Mouse (Mus musculus) midbrain, embryonic 15.5 days (tissue): Measurements from ENCODE around the gene Trpm8. TPM values are rescaled to one million over a fixed set of nuclear protein-coding genes. Genes with fewer than 3 reads are reported as not detected.

Experiments
- ATAC-seq: fragments of 200-750 bp; cut with Nextera tagmentation; replicated peaks from 2 replicates; pipeline ENCODE4 v1.8.0; 2017; ENCODE audit warnings: moderate TSS enrichment
- H3K27ac ChIP-seq: fragments of 300-500 bp; sonication (generic); 2 replicates; pipeline ENCODE4 v1.5.1; 2015; ENCODE audit warnings: mild to moderate bottlenecking, inconsistent platforms
- H3K27me3 ChIP-seq: fragments of 300-500 bp; sonication (generic); replicated peaks from 2 replicates; pipeline ENCODE4 v1.6.1; 2015; ENCODE audit warnings: inconsistent platforms
- H3K36me3 ChIP-seq: fragments of 300-500 bp; sonication (generic); replicated peaks from 2 replicates; pipeline ENCODE4 v1.6.1; 2015; ENCODE audit warnings: inconsistent platforms
- H3K4me1 ChIP-seq: fragments of 300-500 bp; sonication (generic); 2 replicates; pipeline ENCODE4 v1.6.1; 2015; ENCODE audit warnings: inconsistent platforms
- H3K4me2 ChIP-seq: fragments of 300-500 bp; sonication (generic); 2 replicates; pipeline ENCODE4 v1.6.1; 2015; ENCODE audit warnings: inconsistent platforms, mild to moderate bottlenecking, moderate library complexity
- H3K4me3 ChIP-seq: fragments of 300-500 bp; sonication (generic); 2 replicates; pipeline ENCODE4 v1.5.1; 2015; ENCODE audit warnings: mild to moderate bottlenecking, inconsistent platforms
- H3K9ac ChIP-seq: fragments of 300-500 bp; sonication (generic); 2 replicates; pipeline ENCODE4 v1.6.1; 2015; ENCODE audit warnings: mild to moderate bottlenecking, inconsistent platforms
- H3K9me3 ChIP-seq: fragments of 300-500 bp; sonication (generic); 2 replicates; pipeline ENCODE4 v1.6.1; 2016; ENCODE audit warnings: inconsistent platforms
- WGBS: fragments of 180-500 bp; shearing (Covaris S2); methylation state at CpG from one replicate; pipeline ENCODE4 v1.1.7; 2015; ENCODE audit warnings: mixed read lengths; 5-methylcytosine and 5-hydroxymethylcytosine counted together
- polyA plus RNA-seq: library from polyadenylated mRNA; unstranded; fragments of >200 nt; fragmentation: Nextera tagmentation; extraction: Ambion mirVana; gene quantifications from 2 replicates; pipeline ENCODE4 v1.2.1, GENCODE M21; 2015

Gene Trpm8
- polyA plus RNA-seq, 1 experiment from 2014 or later: 0.10 TPM

DNA sequence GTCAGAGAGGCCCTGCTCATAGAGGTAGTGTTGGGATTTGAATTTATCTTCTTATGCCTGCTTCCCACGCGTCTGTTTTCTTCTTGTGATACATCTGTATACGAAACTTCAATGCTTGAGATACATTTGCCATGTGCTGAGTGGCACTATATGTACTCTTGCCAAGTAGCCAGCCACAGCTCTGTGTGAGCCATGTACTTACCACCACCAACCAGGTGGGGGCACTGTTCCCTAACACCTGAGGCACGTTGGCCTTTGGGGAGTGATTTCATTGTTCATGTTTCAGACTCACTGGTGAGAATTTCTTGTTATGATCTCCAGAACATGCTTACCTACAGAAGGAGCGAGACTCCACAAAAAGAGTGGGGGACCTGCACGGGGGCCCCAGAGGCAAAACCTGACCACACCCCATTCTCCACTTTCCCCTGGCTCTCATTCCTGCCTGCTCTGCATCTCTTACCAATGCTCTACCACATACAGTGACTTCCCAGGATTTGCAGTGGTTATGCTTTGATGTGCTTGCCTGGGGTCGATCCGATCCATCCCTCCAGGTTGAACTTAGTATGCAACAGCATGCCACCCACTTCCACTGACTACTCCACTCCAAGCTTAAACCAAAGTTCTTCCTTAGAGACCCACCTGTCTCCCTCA lies 147.3 kb downstream of the Trpm8 start:
- H3K4me2 ChIP-seq: no peak overlapping the region
- H3K36me3 ChIP-seq: no peaks in the 10 kb centered on the region
- H3K27me3 ChIP-seq: no peaks in the 10 kb centered on the region
- no peak overlapping the region for H3K4me3 ChIP-seq
- no peaks in the 10 kb centered on the region for H3K9me3 ChIP-seq
- peak; percentile 55; the same call in 1 of the 2 replicates for ATAC-seq
- H3K4me1 ChIP-seq: peaks cover 8% of the 10 kb centered on the region
- WGBS: 23% methylated on average over 8 of the region's 8 CpGs
- H3K9ac ChIP-seq: no peak overlapping the region
- no peak overlapping the region for H3K27ac ChIP-seq

DNA sequence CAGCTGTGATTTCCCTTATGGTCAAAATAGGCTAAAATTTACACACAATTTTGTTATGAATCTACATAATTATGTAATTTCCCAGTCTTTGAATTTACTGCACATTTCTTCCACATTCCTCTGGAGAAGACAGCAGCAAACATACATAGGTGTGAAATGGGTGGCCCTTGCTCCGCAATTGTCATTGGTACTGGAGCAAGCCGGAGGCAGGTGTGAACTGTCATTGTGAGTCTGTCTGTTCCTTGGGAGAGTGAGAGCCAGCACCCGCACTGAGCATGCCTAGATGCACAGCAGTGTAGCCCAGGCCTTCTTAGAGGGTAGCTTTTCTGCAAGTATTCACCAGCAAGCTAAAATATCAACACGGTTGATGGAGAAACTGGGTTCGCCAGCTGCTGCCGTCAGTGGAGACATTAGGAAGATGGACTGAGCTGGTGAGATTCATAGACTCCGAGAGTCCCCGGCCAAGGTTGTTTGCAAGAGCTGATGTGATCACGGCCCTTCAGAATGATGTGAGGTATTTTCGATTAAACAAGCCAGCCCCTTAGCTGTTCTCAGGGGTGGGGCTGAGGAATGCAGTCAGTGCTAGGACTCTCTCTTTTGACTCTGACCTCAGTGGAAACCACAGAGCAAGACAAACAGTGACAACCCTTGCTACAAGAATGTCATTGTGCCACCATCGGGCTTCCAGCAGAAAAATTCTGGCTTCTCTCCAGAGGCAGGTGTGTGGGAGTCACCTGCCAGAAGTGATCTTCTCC lies 150.7 kb downstream of the Trpm8 start:
- Histone ChIP-seq H3K36me3 (no peaks in the 10 kb centered on the region), H3K4me2 (no peak overlapping the region), H3K4me1 (peaks cover 11% of the 10 kb centered on the region), H3K27me3 (no peaks in the 10 kb centered on the region), H3K9me3 (no peaks in the 10 kb centered on the region), H3K4me3 (no peak overlapping the region), H3K27ac (no peak overlapping the region), H3K9ac (no peak overlapping the region)
- 85% methylated on average over 11 of the region's 11 CpGs for WGBS
- no peak for ATAC-seq

DNA sequence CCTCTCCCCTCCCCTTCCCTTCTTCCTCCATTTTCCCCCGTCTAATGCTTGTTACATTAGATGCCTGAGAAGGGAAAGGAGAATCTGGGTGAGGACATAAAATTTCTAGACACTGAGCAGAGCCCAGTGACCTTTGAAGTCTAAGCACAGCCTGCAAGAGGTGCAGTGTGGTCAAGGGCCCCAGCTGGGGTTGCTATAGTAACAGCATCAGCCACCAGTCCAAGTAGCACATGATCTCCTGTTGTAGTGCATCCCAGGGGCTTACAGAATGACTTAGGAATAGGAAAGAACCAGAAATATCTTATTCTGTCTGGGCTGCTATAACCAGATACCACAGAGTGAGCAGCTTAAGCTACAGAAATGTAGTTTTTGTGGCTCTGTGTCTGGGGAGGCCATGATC lies 152.0 kb downstream of the Trpm8 start:
- H3K4me3 ChIP-seq: no peak overlapping the region
- peaks cover 11% of the 10 kb centered on the region for H3K4me1 ChIP-seq
- peak overlapping the region; percentile 41; the same call in 1 of the 2 replicates for H3K27ac ChIP-seq
- no peak overlapping the region for H3K4me2 ChIP-seq
- 44% methylated on average over 1 of the region's 1 CpGs for WGBS
- no peaks in the 10 kb centered on the region for H3K27me3 ChIP-seq
- no peaks in the 10 kb centered on the region for H3K36me3 ChIP-seq
- peak; percentile 74 for ATAC-seq
- H3K9ac ChIP-seq: no peak overlapping the region
- no peaks in the 10 kb centered on the region for H3K9me3 ChIP-seq

GRCm38 (mm10) chr1:88431262-88431661 lies 153.8 kb downstream of the Trpm8 start:
- no peak overlapping the region for H3K9ac ChIP-seq
- H3K4me2 ChIP-seq: no peak overlapping the region
- H3K27ac ChIP-seq: no peak overlapping the region
- ATAC-seq: no peak
- H3K4me3 ChIP-seq: no peak overlapping the region
- H3K4me1 ChIP-seq: peaks cover 8% of the 10 kb centered on the region
- WGBS: 78% methylated on average over 4 of the region's 4 CpGs
- no peaks in the 10 kb centered on the region for H3K9me3 ChIP-seq
- no peaks in the 10 kb centered on the region for H3K36me3 ChIP-seq
- no peaks in the 10 kb centered on the region for H3K27me3 ChIP-seq

- Histone ChIP-seq H3K4me2 (no peak overlapping the region), H3K27me3 (no peaks in the 10 kb centered on the region), H3K27ac (no peak overlapping the region), H3K4me1 (peaks cover 8% of the 10 kb centered on the region), H3K9ac (no peak overlapping the region), H3K4me3 (no peak overlapping the region), H3K36me3 (no peaks in the 10 kb centered on the region), H3K9me3 (no peaks in the 10 kb centered on the region)
- ATAC-seq: no peak
- WGBS: 36% methylated on average over 3 of the region's 3 CpGs
Measured at GRCm38 (mm10) chr1:88432601-88433000, 155.1 kb downstream of the Trpm8 start.

- Histone ChIP-seq H3K4me1 (peaks cover 8% of the 10 kb centered on the region), H3K4me3 (no peak overlapping the region), H3K27ac (no peak overlapping the region), H3K36me3 (no peaks in the 10 kb centered on the region), H3K27me3 (no peaks in the 10 kb centered on the region), H3K9me3 (no peaks in the 10 kb centered on the region), H3K9ac (no peak overlapping the region), H3K4me2 (no peak overlapping the region)
- no peak for ATAC-seq
- 54% methylated on average over 6 of the region's 6 CpGs for WGBS
Measured at GRCm38 (mm10) chr1:88433096-88433883, 155.8 kb downstream of the Trpm8 start.

DNA sequence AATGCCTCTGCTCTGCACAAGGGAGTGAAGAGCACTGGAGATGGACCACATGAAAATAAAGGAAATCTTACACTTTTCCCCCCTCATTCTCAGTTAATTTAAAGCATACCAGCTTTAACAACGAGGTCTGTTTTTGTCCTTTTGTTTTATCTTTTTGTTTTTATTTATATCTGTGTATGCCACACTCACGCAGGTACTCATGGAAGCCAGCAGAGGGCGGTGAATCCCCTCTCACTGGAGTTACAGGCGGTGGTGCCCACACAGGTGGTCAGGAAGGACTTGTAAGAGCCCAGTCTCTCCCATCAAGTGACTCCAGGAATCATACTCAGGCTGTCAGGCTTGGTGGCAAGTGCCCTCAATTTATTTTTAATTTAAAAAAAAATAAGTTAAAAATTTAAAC lies 156.6 kb downstream of the Trpm8 start:
- Histone ChIP-seq H3K9me3 (no peaks in the 10 kb centered on the region), H3K27me3 (no peaks in the 10 kb centered on the region), H3K9ac (no peak overlapping the region), H3K4me3 (no peak overlapping the region), H3K27ac (no peak overlapping the region), H3K36me3 (no peaks in the 10 kb centered on the region), H3K4me1 (peaks cover 8% of the 10 kb centered on the region), H3K4me2 (no peak overlapping the region)
- 68% methylated on average over 4 of the region's 4 CpGs for WGBS
- ATAC-seq: no peak

- no peak overlapping the region for H3K27ac ChIP-seq
- WGBS: 83% methylated on average over 9 of the region's 9 CpGs
- no peaks in the 10 kb centered on the region for H3K4me1 ChIP-seq
- H3K4me3 ChIP-seq: no peak overlapping the region
- H3K27me3 ChIP-seq: no peaks in the 10 kb centered on the region
- no peaks in the 10 kb centered on the region for H3K9me3 ChIP-seq
- H3K9ac ChIP-seq: no peak overlapping the region
- H3K36me3 ChIP-seq: no peaks in the 10 kb centered on the region
- no peak overlapping the region for H3K4me2 ChIP-seq
- ATAC-seq: no peak
Measured at GRCm38 (mm10) chr1:88437206-88438126, 160.0 kb downstream of the Trpm8 start.

Other genes with a start within 250 kb of the Trpm8 start
- not detected in 2 replicates for gene Ugt1a10, start 222.3 kb upstream of the Trpm8 start, polyA plus RNA-seq
- not detected in 2 replicates for gene Ugt1a9, start 206.9 kb upstream of the Trpm8 start, polyA plus RNA-seq
- not detected in 2 replicates for gene Ugt1a8, start 189.8 kb upstream of the Trpm8 start, polyA plus RNA-seq
- 1.1 and 1.2 TPM in 2 replicates for gene Ugt1a7c, start 182.6 kb upstream of the Trpm8 start, polyA plus RNA-seq
- gene Ugt1a6b, start 174.4 kb upstream of the Trpm8 start, polyA plus RNA-seq: 0.45 and 0.70 TPM in 2 replicates
- 1.2 and 1.5 TPM in 2 replicates for gene Ugt1a6a, start 142.9 kb upstream of the Trpm8 start, polyA plus RNA-seq
- not detected in 2 replicates for gene Ugt1a5, start 111.6 kb upstream of the Trpm8 start, polyA plus RNA-seq
- 0.15 TPM in 1 of 2 replicates, not detected in the other for gene Ugt1a2, start 77.1 kb upstream of the Trpm8 start, polyA plus RNA-seq
- 13.2 and 13.5 TPM in 2 replicates for gene Dnajb3, start 71.9 kb upstream of the Trpm8 start, polyA plus RNA-seq
- gene Ugt1a1, start 65.7 kb upstream of the Trpm8 start, polyA plus RNA-seq: not detected in 2 replicates
- gene Mroh2a, start 50.7 kb upstream of the Trpm8 start, polyA plus RNA-seq: 0.50 and 0.86 TPM in 2 replicates
- gene Hjurp, start within 50 bp of the Trpm8 start, polyA plus RNA-seq: 85.4 and 86.4 TPM in 2 replicates
- gene Spp2, start 129.3 kb downstream of the Trpm8 start, polyA plus RNA-seq: 0.69 and 0.77 TPM in 2 replicates
- not detected in 2 replicates for gene Glrp1, start 232.4 kb downstream of the Trpm8 start, polyA plus RNA-seq